Mouse (Mus musculus) embryonic facial prominence, embryonic 13.5 days (tissue): ENCODE measurements at regions not wholly inside any gene's neighbourhood (a gene's known extent, or its start where the extent isn't known, plus 50 kb on each side); places are given as distances from the start of the nearest gene placed in this dataset.

ENCODE experiments used
- ATAC-seq: fragments of 200-750 bp; cut with Nextera tagmentation; 2 replicates; pipeline ENCODE4 v1.8.0; 2017; ENCODE audit warnings: low read depth; ENCODE audit not compliant: insufficient number of reproducible peaks, insufficient read depth, low FRiP score, low TSS enrichment
- H3K27ac ChIP-seq: fragments of 300-500 bp; sonication (generic); 2 replicates; pipeline ENCODE4 v1.5.1; 2015; ENCODE audit warnings: moderate library complexity, mild to moderate bottlenecking, inconsistent platforms
- H3K27me3 ChIP-seq: fragments of 300-500 bp; sonication (generic); 2 replicates; pipeline ENCODE4 v1.6.1; 2015; ENCODE audit warnings: mild to moderate bottlenecking, inconsistent platforms
- H3K36me3 ChIP-seq: fragments of 300-500 bp; sonication (generic); 2 replicates; pipeline ENCODE4 v1.6.1; 2015; ENCODE audit warnings: mild to moderate bottlenecking, inconsistent platforms
- H3K4me1 ChIP-seq: fragments of 300-500 bp; sonication (generic); 2 replicates; pipeline ENCODE4 v1.6.1; 2015; ENCODE audit warnings: inconsistent platforms
- H3K4me2 ChIP-seq: fragments of 300-500 bp; sonication (generic); 2 replicates; pipeline ENCODE4 v1.6.1; 2015; ENCODE audit warnings: moderate library complexity, mild to moderate bottlenecking, inconsistent platforms
- H3K4me3 ChIP-seq: fragments of 300-500 bp; sonication (generic); 2 replicates; pipeline ENCODE4 v1.5.1; 2015; ENCODE audit warnings: mild to moderate bottlenecking, inconsistent platforms
- H3K9ac ChIP-seq: fragments of 300-500 bp; sonication (generic); 2 replicates; pipeline ENCODE4 v1.6.1; 2015; ENCODE audit warnings: mild to moderate bottlenecking, inconsistent platforms
- H3K9me3 ChIP-seq: fragments of 300-500 bp; sonication (generic); 2 replicates; pipeline ENCODE4 v1.6.1; 2016; ENCODE audit warnings: inconsistent platforms
- WGBS: fragments of 180-500 bp; shearing (Covaris S2); methylation state at CpG from one replicate; pipeline ENCODE4 v1.1.7; 2015; ENCODE audit warnings: mixed read lengths; 5-methylcytosine and 5-hydroxymethylcytosine counted together

DNA sequence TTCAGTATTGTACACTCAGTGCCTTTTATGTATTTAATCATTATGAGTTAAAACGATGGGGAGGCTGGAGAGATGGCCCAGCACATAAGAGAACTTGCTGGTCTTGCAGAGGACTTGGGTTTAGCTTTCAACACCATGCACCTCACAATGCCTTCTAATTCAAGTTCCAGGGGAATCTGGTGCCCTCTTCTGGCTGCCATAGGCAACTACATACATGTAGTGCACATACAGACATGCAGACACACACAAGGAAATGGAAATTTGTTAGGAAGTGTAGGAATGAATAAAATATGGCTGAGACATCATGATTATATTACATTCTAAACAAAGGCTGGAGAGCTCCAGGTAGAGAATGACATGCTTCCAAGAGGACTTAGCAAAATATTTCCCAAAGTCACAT lies 251.4 kb downstream of the Hivep2 start:
- no peak for ATAC-seq
- H3K9me3 ChIP-seq, result peaks cover 8% of the 10 kb centered on the region; the same call in 1 of the 2 replicates
- H3K4me2 ChIP-seq, result no peak overlapping the region
- WGBS, result 91% methylated on average over 1 of the region's 1 CpGs
- H3K27me3 ChIP-seq, result no peaks in the 10 kb centered on the region
- no peak overlapping the region for H3K4me3 ChIP-seq
- H3K4me1 ChIP-seq, result peaks cover 12% of the 10 kb centered on the region; the same call in 1 of the 2 replicates
- H3K9ac ChIP-seq, result no peak overlapping the region
- H3K27ac ChIP-seq, result no peak overlapping the region
- H3K36me3 ChIP-seq, result no peaks in the 10 kb centered on the region

DNA sequence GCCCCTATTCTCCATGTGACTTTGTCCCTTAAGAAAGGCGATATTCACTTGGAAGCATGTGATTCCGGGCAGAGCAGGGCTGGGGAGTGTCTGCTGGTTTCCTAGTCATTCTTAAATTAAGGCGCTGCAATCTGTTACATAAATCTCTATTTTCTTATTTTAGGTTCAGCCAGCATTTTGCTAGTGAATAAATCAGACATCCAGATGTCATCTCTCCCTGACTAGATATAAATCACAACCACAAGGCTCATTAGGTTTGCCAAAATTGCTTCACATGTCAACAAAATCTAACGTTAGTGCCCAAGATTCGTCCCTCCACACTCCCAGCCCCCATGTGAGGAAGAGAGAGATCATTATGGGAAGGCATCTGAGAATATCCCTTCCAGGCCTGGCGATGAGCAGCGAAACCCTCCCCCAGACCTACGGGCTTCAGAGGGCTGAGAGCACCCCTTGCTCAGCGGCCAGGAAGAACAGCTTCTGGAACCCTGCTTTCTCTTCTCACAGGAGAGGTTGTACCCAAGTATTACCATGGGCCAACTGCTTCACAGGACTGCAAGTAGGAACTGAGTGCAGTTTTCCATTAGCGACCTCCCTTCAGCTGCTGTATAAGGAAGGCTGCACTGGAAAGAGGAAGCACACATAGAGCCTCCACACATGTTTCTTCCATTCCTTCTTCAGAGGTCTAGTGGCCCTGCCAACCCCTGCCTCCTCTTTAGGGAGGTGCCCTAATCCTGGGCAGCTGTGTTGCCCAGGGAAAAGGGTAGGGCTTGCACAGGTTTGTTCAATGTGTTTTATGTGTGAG lies 250.5 kb downstream of the Hivep2 start:
- Histone ChIP-seq H3K9me3 (peaks cover 8% of the 10 kb centered on the region; the same call in 1 of the 2 replicates), H3K9ac (no peak overlapping the region), H3K27me3 (no peaks in the 10 kb centered on the region), H3K27ac (no peak overlapping the region), H3K4me3 (no peak overlapping the region), H3K4me2 (no peak overlapping the region), H3K4me1 (peaks cover 21% of the 10 kb centered on the region), H3K36me3 (no peaks in the 10 kb centered on the region)
- ATAC-seq, result no peak
- WGBS, result 54% methylated on average over 10 of the region's 10 CpGs

DNA sequence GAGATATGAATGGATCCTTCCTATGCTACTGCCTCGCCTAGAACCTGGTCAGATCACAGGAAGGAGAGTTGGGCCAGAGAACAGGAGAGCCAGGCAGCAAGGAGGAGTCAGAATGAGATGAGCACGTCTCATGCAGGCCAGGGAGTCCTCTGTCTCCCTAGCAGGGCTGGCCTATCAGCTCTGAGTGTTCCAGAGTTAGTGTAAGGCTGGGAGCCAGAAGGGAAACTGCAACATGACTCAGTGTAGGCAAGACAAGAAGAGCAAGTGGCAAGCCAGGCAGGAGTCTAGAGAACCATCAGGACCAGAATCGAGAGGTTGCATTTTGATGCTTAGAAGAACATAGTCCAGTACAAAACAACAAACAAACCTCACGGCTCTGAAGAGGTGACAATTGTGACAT lies 249.6 kb downstream of the Hivep2 start:
- H3K27me3 ChIP-seq, result no peaks in the 10 kb centered on the region
- peaks cover 30% of the 10 kb centered on the region for H3K4me1 ChIP-seq
- no peak overlapping the region for H3K9ac ChIP-seq
- H3K27ac ChIP-seq, result no peak overlapping the region
- 84% methylated on average over 4 of the region's 4 CpGs for WGBS
- ATAC-seq, result no peak
- no peaks in the 10 kb centered on the region for H3K36me3 ChIP-seq
- peaks cover 8% of the 10 kb centered on the region; the same call in 1 of the 2 replicates for H3K9me3 ChIP-seq
- H3K4me2 ChIP-seq, result no peak overlapping the region
- H3K4me3 ChIP-seq, result no peak overlapping the region

DNA sequence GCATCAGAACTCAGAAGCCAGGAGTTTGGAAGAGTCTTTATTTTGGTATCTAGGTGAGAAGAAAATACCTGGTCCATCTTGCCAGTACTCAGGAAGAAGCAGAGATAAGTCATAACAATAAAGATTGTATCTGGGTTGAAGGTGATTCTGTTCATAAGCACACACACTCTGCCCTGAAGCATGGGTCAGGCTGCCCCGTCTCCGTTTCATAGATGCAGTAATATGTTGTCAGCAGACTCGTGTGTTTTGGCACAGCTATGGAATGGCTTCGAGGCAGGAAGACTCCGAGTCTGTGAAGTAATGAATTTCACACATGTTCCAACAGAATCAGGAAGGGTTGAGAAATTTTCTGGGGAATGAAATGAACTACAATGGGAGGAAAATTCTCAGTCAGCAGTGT lies 247.7 kb downstream of the Hivep2 start:
- H3K36me3 ChIP-seq, result no peaks in the 10 kb centered on the region
- no peak overlapping the region for H3K4me2 ChIP-seq
- H3K9me3 ChIP-seq, result peaks cover 8% of the 10 kb centered on the region; the same call in 1 of the 2 replicates
- H3K27ac ChIP-seq, result no peak overlapping the region
- 69% methylated on average over 5 of the region's 5 CpGs for WGBS
- no peaks in the 10 kb centered on the region for H3K27me3 ChIP-seq
- H3K9ac ChIP-seq, result no peak overlapping the region
- peaks cover 34% of the 10 kb centered on the region for H3K4me1 ChIP-seq
- H3K4me3 ChIP-seq, result no peak overlapping the region
- ATAC-seq, result no peak

DNA sequence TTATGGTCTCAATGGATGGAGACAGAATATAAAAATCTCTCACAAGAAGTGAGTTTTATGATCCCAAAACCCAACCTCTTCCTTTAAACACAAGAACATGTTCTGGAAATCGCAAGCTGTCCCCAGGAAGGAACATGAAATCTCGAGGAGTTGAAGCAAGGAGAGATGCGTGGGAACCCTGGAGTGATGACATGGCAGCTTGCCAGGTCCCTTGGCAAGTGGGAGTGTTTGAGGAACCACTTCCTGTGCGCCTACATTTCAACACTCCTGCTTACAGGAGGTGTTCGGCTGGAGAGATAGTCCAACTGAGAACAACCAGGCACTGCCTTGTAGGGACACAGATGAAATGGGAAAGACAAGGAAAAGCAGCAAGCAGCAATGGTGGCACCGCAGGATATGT lies 246.1 kb downstream of the Hivep2 start:
- H3K36me3 ChIP-seq, result no peaks in the 10 kb centered on the region
- no peaks in the 10 kb centered on the region for H3K9me3 ChIP-seq
- no peak overlapping the region for H3K4me2 ChIP-seq
- WGBS, result 64% methylated on average over 6 of the region's 6 CpGs
- no peak overlapping the region for H3K9ac ChIP-seq
- no peak for ATAC-seq
- peaks cover 39% of the 10 kb centered on the region for H3K4me1 ChIP-seq
- no peak overlapping the region for H3K4me3 ChIP-seq
- no peak overlapping the region for H3K27ac ChIP-seq
- H3K27me3 ChIP-seq, result no peaks in the 10 kb centered on the region

DNA sequence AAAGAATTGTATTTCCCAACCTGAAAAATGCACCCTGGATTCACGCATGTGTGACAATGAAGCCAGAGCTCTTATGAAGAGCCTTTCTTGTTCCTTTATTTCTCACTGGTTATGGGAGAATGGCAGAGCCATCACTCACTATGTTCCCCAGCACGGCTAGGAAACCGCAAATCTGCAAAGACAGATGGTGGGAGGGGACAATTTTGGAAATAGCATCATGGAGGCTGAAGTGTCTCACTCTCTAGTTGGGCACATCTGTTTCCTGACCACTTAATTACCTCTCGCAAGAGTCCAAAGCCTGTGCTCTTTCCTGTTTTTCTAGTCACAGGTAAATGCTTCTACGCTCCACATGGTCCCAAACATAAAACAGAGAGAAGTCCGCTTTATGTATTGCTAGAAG lies 245.6 kb downstream of the Hivep2 start:
- Histone ChIP-seq H3K36me3 (no peaks in the 10 kb centered on the region), H3K27ac (no peak overlapping the region), H3K27me3 (no peaks in the 10 kb centered on the region), H3K9me3 (no peaks in the 10 kb centered on the region), H3K4me1 (peaks cover 35% of the 10 kb centered on the region), H3K4me3 (no peak overlapping the region), H3K4me2 (no peak overlapping the region), H3K9ac (no peak overlapping the region)
- no peak for ATAC-seq
- 64% methylated on average over 6 of the region's 6 CpGs for WGBS

DNA sequence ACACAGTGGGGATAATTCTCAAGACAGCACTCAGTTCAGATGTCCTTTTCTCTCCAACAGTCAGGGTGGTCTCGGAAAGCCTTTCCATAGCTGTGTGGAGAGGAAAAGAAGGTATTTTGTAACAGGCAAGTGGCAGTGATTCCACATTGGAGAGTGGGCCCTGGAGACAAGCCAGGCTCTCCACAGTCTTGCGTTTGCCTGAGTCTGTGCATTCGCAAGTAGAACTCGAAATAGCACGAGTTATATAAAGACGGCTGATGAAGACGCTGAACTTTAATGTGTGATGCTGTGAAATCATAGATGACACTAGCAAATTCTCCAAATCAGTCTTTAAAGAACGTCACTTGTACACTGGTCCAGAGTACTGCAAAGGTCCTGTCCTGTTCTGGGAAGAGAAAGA lies 244.6 kb downstream of the Hivep2 start:
- no peak overlapping the region for H3K9ac ChIP-seq
- ATAC-seq, result no peak
- 64% methylated on average over 8 of the region's 8 CpGs for WGBS
- H3K9me3 ChIP-seq, result no peaks in the 10 kb centered on the region
- no peaks in the 10 kb centered on the region for H3K36me3 ChIP-seq
- H3K4me1 ChIP-seq, result peaks cover 27% of the 10 kb centered on the region
- no peak overlapping the region for H3K4me3 ChIP-seq
- H3K27ac ChIP-seq, result peak overlapping the region; percentile 48; the same call in 1 of the 2 replicates
- peak overlapping the region; percentile 0; the same call in 1 of the 2 replicates for H3K4me2 ChIP-seq
- no peaks in the 10 kb centered on the region for H3K27me3 ChIP-seq

DNA sequence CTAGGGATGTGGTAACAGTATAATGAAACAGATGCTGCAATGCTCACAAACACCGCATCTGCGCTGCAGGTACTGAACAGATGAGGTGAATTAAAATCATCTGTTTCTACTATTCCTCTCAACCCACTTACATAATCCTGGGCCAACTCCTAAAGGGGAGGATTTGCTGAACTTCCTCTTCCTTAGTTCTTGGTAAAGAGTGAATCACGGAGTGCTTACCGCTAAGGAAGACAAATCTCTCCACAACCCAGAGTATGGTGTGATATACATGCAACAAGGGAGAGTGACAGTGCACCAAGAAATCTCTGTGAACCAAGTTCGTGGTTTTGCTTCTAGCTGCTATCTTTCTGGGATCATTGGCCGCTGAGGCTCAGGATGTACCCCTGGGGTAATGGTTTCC lies 244.2 kb downstream of the Hivep2 start:
- peak overlapping the region; percentile 48; the same call in 1 of the 2 replicates for H3K27ac ChIP-seq
- no peaks in the 10 kb centered on the region for H3K9me3 ChIP-seq
- WGBS, result 33% methylated on average over 6 of the region's 6 CpGs
- H3K36me3 ChIP-seq, result no peaks in the 10 kb centered on the region
- no peak overlapping the region for H3K9ac ChIP-seq
- no peak overlapping the region for H3K4me3 ChIP-seq
- H3K27me3 ChIP-seq, result no peaks in the 10 kb centered on the region
- no peak for ATAC-seq
- H3K4me1 ChIP-seq, result peaks cover 27% of the 10 kb centered on the region
- H3K4me2 ChIP-seq, result peak overlapping the region; percentile 0; the same call in 1 of the 2 replicates

DNA sequence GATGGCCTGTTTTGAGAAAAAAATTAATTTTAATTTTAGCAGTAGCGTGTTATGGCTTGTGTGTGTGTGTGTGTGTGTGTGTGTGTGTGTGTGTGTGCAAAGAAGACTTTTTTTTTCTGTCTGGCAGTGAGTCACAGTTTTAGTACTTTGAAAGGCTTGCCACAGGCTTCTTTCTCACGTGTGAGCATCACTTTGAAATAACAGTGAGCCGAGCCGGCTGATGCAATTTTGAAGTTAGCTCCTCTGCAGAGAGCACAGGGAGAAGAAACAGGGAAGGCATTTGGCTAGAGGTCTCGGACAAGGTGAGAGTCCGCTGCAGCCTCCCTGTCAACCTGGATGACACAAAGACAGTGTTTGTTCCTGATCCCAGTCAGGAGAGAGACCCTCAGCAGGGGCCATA lies 242.3 kb downstream of the Hivep2 start:
- Histone ChIP-seq H3K4me3 (no peak overlapping the region), H3K4me1 (peaks cover 27% of the 10 kb centered on the region), H3K36me3 (no peaks in the 10 kb centered on the region), H3K4me2 (no peak overlapping the region), H3K9ac (no peak overlapping the region), H3K27me3 (no peaks in the 10 kb centered on the region), H3K27ac (no peak overlapping the region), H3K9me3 (no peaks in the 10 kb centered on the region)
- ATAC-seq, result no peak
- WGBS, result 59% methylated on average over 6 of the region's 6 CpGs

DNA sequence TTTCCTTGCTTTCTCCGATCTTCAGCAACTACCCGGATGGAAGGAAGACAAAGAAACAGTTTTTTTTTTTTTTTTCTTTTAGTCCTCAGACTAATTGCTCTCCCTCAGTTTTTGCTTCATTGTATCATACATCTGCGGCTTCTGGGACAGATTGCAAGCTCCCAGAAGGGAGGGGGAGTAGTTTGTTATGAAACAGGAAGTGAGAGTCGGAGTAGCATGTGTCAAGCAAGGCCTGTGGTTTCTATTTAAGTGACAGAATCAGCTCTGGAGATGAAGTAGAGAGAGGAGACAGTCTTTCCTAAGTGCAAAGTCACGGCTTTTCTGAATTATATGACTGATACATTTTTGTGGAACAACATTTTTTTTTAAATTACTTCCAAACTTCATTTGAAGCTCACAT lies 241.7 kb downstream of the Hivep2 start:
- Histone ChIP-seq H3K9ac (no peak overlapping the region), H3K4me2 (no peak overlapping the region), H3K4me3 (no peak overlapping the region), H3K27me3 (no peaks in the 10 kb centered on the region), H3K36me3 (no peaks in the 10 kb centered on the region), H3K27ac (no peak overlapping the region), H3K4me1 (peaks cover 27% of the 10 kb centered on the region), H3K9me3 (no peaks in the 10 kb centered on the region)
- 35% methylated on average over 5 of the region's 5 CpGs for WGBS
- ATAC-seq, result no peak

DNA sequence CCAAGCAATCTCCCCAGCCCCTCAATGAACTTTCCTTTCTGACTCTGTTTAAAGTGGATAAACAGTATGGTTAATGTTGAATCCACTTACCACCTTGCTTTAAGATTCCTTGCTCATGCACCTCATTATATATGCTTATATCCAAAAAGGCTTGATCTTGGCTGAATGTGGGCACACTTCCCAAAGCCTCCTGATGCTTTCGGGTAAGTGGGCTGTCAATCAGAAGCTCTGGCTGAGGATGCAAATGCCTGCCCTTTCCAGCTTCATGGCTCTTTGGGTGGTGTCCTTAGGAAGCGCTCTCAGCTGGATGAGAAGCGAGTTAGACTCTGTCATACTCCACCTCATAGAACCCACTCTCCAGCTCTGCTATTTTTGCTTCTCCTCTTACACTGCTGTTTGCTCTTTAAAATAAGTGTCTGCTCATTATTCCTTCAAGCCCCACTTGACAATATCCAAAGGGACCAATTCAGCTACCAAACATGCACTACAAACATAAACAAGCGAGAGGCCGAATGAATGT lies 241.2 kb downstream of the Hivep2 start:
- Histone ChIP-seq H3K9ac (no peak overlapping the region), H3K27me3 (no peaks in the 10 kb centered on the region), H3K36me3 (no peaks in the 10 kb centered on the region), H3K9me3 (no peaks in the 10 kb centered on the region), H3K4me2 (no peak overlapping the region), H3K4me1 (peaks cover 26% of the 10 kb centered on the region), H3K27ac (no peak overlapping the region), H3K4me3 (no peak overlapping the region)
- no peak for ATAC-seq
- WGBS, result 78% methylated on average over 5 of the region's 5 CpGs
